Mouse (Mus musculus) layer of hippocampus, adult 9-10 months (tissue): ENCODE measurements around the gene Coq8a.

Experiments
- DNase-seq: peaks from one replicate; pipeline ENCODE4 v3.0.0; 2022; ENCODE audit warnings: low spot score

The Coq8a gene

GRCm38 (mm10) chr1:180197956-180198355 is 1.4 kb downstream of the Coq8a start:
- no peak for DNase-seq

GRCm38 (mm10) chr1:180196508-180196907 is 2.9 kb downstream of the Coq8a start:
- no peak for DNase-seq

GRCm38 (mm10) chr1:180195703-180196381 is 3.6 kb downstream of the Coq8a start:
- DNase-seq = peak; percentile 88

- DNase-seq = no peak
Measured at GRCm38 (mm10) chr1:180194781-180195471, 4.5 kb downstream of the Coq8a start.

- DNase-seq = no peak
Measured at GRCm38 (mm10) chr1:180194048-180194447, 5.4 kb downstream of the Coq8a start.

- DNase-seq = no peak
Measured at GRCm38 (mm10) chr1:180193391-180193935, 5.9 kb downstream of the Coq8a start.

- DNase-seq = no peak
Measured at GRCm38 (mm10) chr1:180192866-180193265, 6.5 kb downstream of the Coq8a start.

GRCm38 (mm10) chr1:180191651-180192220 is 7.7 kb downstream of the Coq8a start:
- no peak for DNase-seq

GRCm38 (mm10) chr1:180191112-180191511 is 8.3 kb downstream of the Coq8a start:
- DNase-seq = no peak

- no peak for DNase-seq
Measured at GRCm38 (mm10) chr1:180188951-180189350, 10.5 kb downstream of the Coq8a start.

GRCm38 (mm10) chr1:180186371-180186770 is 13.0 kb downstream of the Coq8a start:
- no peak for DNase-seq

- DNase-seq = no peak
Measured at GRCm38 (mm10) chr1:180185877-180186276, 13.5 kb downstream of the Coq8a start.

GRCm38 (mm10) chr1:180184768-180185167 is 14.6 kb downstream of the Coq8a start:
- no peak for DNase-seq

- DNase-seq = no peak
Measured at GRCm38 (mm10) chr1:180183525-180184159, 15.8 kb downstream of the Coq8a start.

- no peak for DNase-seq
Measured at GRCm38 (mm10) chr1:180182731-180183130, 16.7 kb downstream of the Coq8a start.

- DNase-seq = no peak
Measured at GRCm38 (mm10) chr1:180181966-180182319, 17.5 kb downstream of the Coq8a start.

GRCm38 (mm10) chr1:180181304-180181965 is 18.0 kb downstream of the Coq8a start:
- no peak for DNase-seq

- DNase-seq = no peak
Measured at GRCm38 (mm10) chr1:180179840-180180239, 19.6 kb downstream of the Coq8a start.

- no peak for DNase-seq
Measured at GRCm38 (mm10) chr1:180179100-180179499, 20.3 kb downstream of the Coq8a start.

- DNase-seq = no peak
Measured at GRCm38 (mm10) chr1:180178340-180178739, 21.1 kb downstream of the Coq8a start.

- DNase-seq = no peak
Measured at GRCm38 (mm10) chr1:180176784-180177183, 22.6 kb downstream of the Coq8a start.

- no peak for DNase-seq
Measured at GRCm38 (mm10) chr1:180175635-180176034, 23.8 kb downstream of the Coq8a start.
